Mouse (Mus musculus): Measurements from ENCODE around the gene Naa20. TPM values are rescaled to one million over a fixed set of nuclear protein-coding genes. Genes with fewer than 3 reads are reported as not detected.
A peak's percentile ranks its signal among the peaks of the same experiment; 100 is the strongest.

The Naa20 gene
- 70.7 and 76.7 TPM in 2 replicates for total RNA-seq (2021)
- long read RNA-seq, experiment 1, transcript Naa20-201 (6 exons, 1,172 nt) = minor isoform, 8 of 85 reads
- long read RNA-seq, experiment 1, transcript Naa20-202 (6 exons, 1,142 nt) = major isoform, 63 of 85 reads
- long read RNA-seq, experiment 1, partial matches to known transcripts = 4 of 85 reads
- long read RNA-seq, experiment 1, other reads (novel, unspliced or antisense) = 10 of 85 reads
- long read RNA-seq, experiment 2, transcript Naa20-201 (6 exons, 1,172 nt) = minor isoform, 5 of 98 reads
- long read RNA-seq, experiment 2, transcript Naa20-202 (6 exons, 1,142 nt) = major isoform, 74 of 98 reads
- long read RNA-seq, experiment 2, partial matches to known transcripts = 12 of 98 reads
- long read RNA-seq, experiment 2, other reads (novel, unspliced or antisense) = 7 of 98 reads

GRCm38 (mm10) chr2:145901861-145902260 lies at the start of gene Naa20:
Naa20 (plus strand) TSS chr2:145902099.
- no peak for DNase-seq

- DNase-seq = no peak
Observed at GRCm38 (mm10) chr2:145855831-145856230, 46.1 kb upstream of the Naa20 start.

GRCm38 (mm10) chr2:145857864-145858263 lies 44.0 kb upstream of the Naa20 start:
- peak; percentile 64 for DNase-seq

GRCm38 (mm10) chr2:145859442-145859931 lies 42.4 kb upstream of the Naa20 start:
- peak; percentile 61 for DNase-seq

- peak; percentile 92 for DNase-seq
Observed at GRCm38 (mm10) chr2:145859932-145860801, 41.7 kb upstream of the Naa20 start.

- peak; percentile 33 for DNase-seq
Observed at GRCm38 (mm10) chr2:145861193-145862123, 40.4 kb upstream of the Naa20 start.

GRCm38 (mm10) chr2:145862206-145862817 lies 39.6 kb upstream of the Naa20 start:
- DNase-seq = peak; percentile 28

GRCm38 (mm10) chr2:145865344-145865743 lies 36.6 kb upstream of the Naa20 start:
- no peak for DNase-seq

GRCm38 (mm10) chr2:145866238-145866637 lies 35.7 kb upstream of the Naa20 start:
- no peak for DNase-seq

GRCm38 (mm10) chr2:145866695-145867449 lies 35.0 kb upstream of the Naa20 start:
- no peak for DNase-seq

GRCm38 (mm10) chr2:145871308-145871707 lies 30.6 kb upstream of the Naa20 start:
- DNase-seq = no peak

GRCm38 (mm10) chr2:145872099-145872498 lies 29.8 kb upstream of the Naa20 start:
- no peak for DNase-seq

- no peak for DNase-seq
Observed at GRCm38 (mm10) chr2:145873953-145874352, 27.9 kb upstream of the Naa20 start.

- DNase-seq = no peak
Observed at GRCm38 (mm10) chr2:145874879-145875482, 26.9 kb upstream of the Naa20 start.

GRCm38 (mm10) chr2:145877191-145877590 lies 24.7 kb upstream of the Naa20 start:
- DNase-seq = no peak

- no peak for DNase-seq
Observed at GRCm38 (mm10) chr2:145880887-145881747, 20.8 kb upstream of the Naa20 start.

GRCm38 (mm10) chr2:145881932-145882331 lies 20.0 kb upstream of the Naa20 start:
- DNase-seq = no peak

GRCm38 (mm10) chr2:145882398-145882797 lies 19.5 kb upstream of the Naa20 start:
- DNase-seq = no peak
